Mouse (Mus musculus): Measurements from ENCODE around the gene Trio.

The Trio gene

GRCm38 (mm10) chr15:27992596-27992995 lies 33.1 kb downstream of the Trio start:
- DNase-seq (ENCODE audit: low spot score in 2 of 2): no peak

GRCm38 (mm10) chr15:27991892-27992593 lies 33.6 kb downstream of the Trio start:
- DNase-seq (ENCODE audit: low spot score in 2 of 2): no peak

DNA sequence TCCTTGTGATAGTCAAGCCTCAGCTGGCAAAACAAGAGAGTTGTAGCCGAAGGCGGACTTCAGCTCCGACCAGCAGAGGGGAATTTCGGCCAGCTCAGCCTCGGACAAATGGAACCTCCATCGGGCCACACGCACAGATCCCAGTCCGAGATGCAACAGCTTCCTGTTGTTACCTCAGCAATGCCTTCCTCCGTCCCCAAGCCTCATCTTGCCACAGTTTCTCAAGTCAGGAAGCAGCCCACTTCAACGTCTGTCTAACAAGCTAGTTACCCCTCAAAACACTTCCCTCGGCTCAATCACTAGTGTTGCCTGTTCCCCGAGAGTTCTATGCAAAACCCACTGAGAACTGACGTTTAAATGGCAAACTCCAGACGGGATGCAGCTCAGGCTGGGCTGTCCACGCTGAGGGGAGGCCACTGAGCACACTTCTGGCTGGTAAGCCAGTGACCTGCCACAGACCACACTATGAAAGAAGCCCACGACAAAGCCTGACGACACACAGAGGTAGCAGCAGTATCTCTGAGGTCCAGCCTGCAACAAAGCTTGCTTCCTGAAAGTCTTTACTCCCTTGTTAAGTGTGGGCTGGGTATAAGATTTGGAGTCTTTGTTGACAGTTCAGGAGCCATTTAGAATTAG lies 34.5 kb downstream of the Trio start:
- DNase-seq (ENCODE audit: low spot score in 2 of 2): no peak

GRCm38 (mm10) chr15:27987979-27988378 lies 37.7 kb downstream of the Trio start:
- DNase-seq (ENCODE audit: low spot score in 2 of 2): no peak

GRCm38 (mm10) chr15:27984881-27985280 lies 40.8 kb downstream of the Trio start:
- DNase-seq (ENCODE audit: low spot score in 2 of 2): no peak

- no peak for DNase-seq (ENCODE audit: low spot score in 2 of 2)
These were observed 43.7 kb downstream of the Trio start for GRCm38 (mm10) chr15:27981764-27982500.

- DNase-seq (ENCODE audit: low spot score in 2 of 2): no peak
These were observed 44.4 kb downstream of the Trio start for GRCm38 (mm10) chr15:27981258-27981657.

- no peak for DNase-seq (ENCODE audit: low spot score in 2 of 2)
These were observed 45.2 kb downstream of the Trio start for GRCm38 (mm10) chr15:27980436-27980835.

DNA sequence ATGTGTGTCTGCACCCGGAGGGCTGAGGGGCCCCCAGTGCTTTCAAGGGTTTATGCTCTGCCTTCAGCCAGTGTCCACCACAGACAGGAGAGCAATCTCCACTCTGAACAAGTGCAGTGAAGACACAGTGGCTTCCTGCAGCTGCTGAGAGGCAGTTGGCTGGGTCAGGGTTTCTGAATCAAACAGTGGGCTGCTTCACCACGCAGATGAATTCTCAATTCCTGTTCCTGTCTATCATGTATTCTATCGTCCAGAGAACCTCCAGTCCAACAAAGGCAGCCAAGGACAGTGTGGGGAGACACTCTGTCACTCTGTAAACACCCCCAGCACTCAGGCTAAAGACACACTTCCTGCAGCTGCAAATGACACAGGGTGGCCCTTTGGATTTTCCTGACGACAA lies 48.7 kb downstream of the Trio start:
- no peak for DNase-seq (ENCODE audit: low spot score in 2 of 2)

GRCm38 (mm10) chr15:27976366-27976765 lies 49.3 kb downstream of the Trio start:
- no peak for DNase-seq (ENCODE audit: low spot score in 2 of 2)

DNA sequence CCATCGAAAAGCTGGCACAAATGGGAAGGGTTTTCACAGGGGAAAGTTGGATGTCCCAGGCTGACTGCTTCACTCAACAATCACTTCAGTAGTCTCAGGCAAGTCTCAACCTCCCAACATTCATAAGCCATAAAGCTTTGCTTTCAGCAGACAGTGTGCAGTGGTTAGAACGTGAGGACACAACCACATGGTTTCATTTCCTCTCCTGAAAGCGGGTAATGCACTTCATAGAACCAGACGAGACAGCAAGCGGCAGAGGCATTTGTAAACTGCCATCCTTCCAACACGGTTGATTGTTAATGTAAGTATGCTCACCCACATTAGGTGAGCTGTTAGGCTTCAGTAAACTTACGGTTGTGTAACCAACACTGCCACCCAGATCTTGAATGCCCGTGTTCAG lies 51.0 kb downstream of the Trio start:
- DNase-seq (ENCODE audit: low spot score in 2 of 2): peak in 1 of 2 experiments; percentile 16

DNA sequence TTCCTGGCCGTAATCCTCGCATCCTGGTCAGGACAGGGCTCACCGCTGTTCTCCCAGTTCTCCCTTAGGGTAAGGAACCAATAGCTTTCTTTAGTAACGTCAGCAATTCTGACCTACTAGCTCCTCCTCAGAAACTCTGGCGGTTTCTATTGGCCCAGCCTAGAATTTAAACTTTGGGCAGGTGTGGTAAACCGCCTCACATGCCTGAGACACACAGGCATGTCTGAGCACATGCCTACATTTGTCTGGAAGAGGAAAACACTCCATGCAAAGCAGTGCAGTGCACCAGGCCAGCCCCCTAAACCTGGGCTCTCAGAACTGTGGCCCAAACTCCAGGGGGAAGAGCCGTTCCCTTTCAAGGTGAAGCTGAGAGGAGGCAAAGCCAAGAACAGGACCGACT lies 57.5 kb downstream of the Trio start:
- no peak for DNase-seq (ENCODE audit: low spot score in 2 of 2)

DNA sequence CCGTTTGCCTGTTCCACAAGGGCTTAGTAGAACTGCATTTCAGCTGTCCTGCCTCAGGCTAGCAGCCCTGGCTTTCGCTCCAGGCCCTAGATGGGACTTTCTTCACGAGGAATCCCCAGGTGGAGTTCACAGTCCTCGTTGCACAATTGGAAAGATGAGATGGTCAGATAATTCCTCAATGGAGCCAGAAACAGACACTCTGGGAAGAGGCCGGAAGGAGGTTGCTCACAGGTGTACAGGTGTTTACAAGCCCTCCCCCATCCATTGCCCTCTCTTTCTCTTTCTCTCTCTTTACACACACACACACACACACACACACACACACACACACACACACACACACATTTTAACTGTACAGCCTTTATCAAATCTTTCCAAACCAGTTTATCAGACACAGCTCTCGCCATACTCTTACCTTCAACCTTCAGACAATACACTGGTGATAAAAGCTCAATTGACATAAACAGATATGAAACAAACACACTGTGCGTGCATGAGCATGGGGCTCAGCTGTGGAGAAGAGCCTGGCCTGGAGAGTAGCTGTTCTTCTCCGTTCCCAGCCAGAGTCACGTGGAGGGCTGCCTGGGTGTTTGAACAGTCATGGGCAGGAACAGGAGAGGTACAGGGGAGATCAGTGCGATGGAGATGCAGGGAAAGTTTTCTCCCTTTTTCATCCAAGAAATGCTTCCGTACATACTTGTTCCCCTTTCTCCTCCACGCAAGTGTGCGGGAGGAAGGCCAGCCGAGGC lies 58.3 kb downstream of the Trio start:
- DNase-seq (ENCODE audit: low spot score in 2 of 2): no peak

DNA sequence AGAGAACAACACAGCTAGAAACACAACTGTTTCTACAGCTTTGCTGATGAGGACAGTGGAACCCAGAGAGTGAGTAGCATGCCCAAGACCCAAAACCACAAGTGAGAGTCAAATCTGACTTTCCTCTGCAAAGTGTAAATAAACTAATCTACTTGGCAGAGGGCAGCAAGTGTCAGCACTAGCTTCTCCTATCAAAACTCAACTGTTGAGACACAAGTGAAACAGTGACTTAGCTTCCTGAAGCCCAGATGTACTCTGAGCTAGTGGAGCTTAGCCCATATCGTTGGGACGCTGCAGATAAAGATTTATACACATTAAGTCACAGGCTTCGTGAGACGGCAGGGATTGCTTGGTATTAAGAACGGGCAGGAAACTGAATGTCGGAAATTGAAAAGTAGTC lies 60.8 kb downstream of the Trio start:
- no peak for DNase-seq (ENCODE audit: low spot score in 2 of 2)

DNA sequence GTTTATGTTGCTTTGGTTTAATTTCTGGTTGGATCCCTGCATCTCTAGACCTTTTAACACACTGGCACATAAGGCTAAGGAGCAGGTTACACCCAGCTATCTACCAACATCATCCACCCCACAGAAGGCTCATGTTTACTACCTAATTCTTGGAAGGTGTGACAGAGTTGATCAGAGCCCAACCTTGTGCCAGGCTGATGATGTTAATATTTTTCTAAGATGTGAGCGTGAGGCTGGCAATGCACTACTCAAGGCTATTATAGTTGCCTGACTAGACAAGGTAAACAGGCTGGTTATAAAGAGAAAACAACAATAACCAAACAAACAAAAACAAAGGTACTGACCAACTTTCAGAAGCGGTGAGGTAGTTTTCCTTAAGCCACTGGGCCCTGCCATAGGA lies 62.1 kb downstream of the Trio start:
- no peak for DNase-seq (ENCODE audit: low spot score in 2 of 2)

DNA sequence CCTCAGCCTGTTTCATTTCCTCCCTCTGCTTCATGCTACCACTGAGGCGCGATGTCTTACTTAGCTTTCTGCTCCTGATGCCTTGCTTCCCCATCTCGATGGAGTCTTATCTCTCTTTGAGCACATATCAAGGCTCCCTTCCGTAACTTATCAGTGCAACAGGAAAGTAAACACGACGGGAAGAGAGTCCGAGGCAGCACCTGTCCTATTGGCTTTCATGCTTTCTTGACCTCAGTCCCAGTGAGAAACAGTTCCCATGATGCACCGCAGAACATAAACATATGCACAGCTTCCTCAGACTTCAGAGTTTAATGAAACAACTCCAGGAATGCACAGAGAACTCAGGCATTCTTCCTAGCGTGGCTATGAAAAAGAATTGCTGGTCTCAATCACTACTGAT lies 65.0 kb downstream of the Trio start:
- DNase-seq (ENCODE audit: low spot score in 2 of 2): no peak

GRCm38 (mm10) chr15:27957867-27958266 lies 67.8 kb downstream of the Trio start:
- no peak for DNase-seq (ENCODE audit: low spot score in 2 of 2)

GRCm38 (mm10) chr15:27955614-27956013 lies 70.0 kb downstream of the Trio start:
- DNase-seq (ENCODE audit: low spot score in 2 of 2): no peak

GRCm38 (mm10) chr15:27954356-27954755 lies 71.3 kb downstream of the Trio start:
- no peak for DNase-seq (ENCODE audit: low spot score in 2 of 2)

DNA sequence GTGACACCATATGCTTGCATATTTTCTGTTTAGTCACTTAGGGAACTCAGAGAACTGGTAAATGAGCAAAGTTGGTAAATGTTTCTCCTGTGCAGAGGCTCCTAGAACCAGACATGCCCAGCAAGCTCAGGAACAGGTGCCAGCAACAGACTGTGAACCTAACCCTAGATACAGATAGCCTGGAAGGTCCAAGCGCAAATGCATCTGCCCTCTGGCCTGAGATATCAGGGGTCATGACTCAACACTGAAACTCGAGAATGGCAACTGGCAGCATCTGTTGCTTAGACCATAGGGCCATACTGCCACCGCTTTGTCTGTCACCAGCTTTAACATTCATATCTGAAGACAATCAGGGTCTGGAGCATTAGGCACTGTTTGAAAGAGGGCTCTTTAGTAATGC lies 72.1 kb downstream of the Trio start:
- DNase-seq (ENCODE audit: low spot score in 2 of 2): no peak

GRCm38 (mm10) chr15:27951195-27951594 lies 74.5 kb downstream of the Trio start:
- no peak for DNase-seq (ENCODE audit: low spot score in 2 of 2)

DNA sequence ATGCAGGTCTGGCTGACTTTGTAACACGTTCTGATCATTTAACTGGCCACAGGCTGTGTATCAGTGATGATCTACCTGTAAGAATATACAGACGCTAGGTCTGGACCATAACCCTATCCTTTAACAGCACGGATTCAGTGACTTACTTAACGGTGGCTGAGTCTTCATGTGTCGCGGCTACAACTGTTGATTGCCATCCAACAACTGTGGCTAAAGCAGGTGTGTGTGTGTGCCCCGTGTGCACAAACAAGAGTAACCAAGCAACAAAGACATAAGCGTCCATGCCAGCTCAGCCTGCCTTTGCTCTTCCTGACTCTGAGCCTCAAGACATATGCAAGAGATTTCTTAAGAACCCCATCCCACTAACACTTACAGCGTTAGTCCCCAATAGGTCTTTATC lies 76.5 kb downstream of the Trio start:
- DNase-seq (ENCODE audit: low spot score in 2 of 2): no peak
